Mouse (Mus musculus): ENCODE data around the gene Art3.
"Not testable (repeated sequence)": the region's sequence is repeated elsewhere in the genome, so short reads cannot be mapped to it uniquely, and the experiment has no call there.

Art3 gene

DNA sequence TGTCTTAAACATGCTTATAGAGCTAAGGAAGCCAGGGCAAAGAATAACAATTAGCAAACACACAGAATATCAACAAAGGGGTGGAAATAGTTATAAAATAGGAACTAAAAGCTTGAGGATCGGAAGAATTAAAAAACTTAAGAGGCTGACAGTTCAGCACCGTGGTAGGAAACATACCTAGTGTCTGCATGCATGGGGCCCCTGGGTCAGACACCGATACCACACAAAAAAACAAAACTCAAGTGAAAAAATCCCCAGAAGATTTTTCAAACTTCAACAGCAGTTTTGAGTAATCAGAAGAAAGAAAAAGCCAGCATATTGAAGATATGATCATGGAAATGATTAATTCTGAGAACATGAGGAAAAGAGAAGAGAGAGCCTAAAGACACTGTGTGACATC is 5.1 kb downstream of the Art3 start:
- in situ Hi-C loops (cut with MboI, MseI), result no loop called here

GRCm38 (mm10) chr5:92340606-92341005 is 9.0 kb downstream of the Art3 start:
- in situ Hi-C loops (cut with MboI, MseI), result no loop called here

DNA sequence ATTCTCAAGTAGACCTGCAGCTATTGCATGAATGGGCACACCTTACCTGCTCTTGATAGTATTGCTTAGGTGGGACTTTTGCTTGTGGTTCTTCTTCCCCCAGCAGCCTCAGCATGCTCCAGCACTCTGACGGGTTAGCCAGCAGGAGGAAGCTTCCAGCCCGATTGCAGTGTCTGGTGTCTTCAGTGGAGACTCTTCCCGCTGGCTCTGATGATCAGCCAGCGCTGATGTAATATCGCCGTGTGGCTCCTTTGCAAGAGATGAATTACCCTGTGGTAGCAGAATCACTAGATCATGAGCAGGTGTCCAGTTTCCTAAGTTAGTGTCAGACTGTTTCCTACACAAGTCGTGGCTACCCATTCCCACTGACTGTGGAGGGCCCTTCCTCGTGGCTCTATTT is 13.4 kb downstream of the Art3 start:
- in situ Hi-C loops (cut with MboI, MseI), result no loop called here

- in situ Hi-C loops (cut with MboI, MseI), result no loop called here
Observed at GRCm38 (mm10) chr5:92348794-92349413, 17.3 kb downstream of the Art3 start, which contains the start of gene Cxcl10. Gene Cxcl10 (minus strand): TSS chr5:92348889.

- in situ Hi-C loops (cut with MboI, MseI), result no loop called here
Observed at GRCm38 (mm10) chr5:92349731-92350130, 18.1 kb downstream of the Art3 start.

DNA sequence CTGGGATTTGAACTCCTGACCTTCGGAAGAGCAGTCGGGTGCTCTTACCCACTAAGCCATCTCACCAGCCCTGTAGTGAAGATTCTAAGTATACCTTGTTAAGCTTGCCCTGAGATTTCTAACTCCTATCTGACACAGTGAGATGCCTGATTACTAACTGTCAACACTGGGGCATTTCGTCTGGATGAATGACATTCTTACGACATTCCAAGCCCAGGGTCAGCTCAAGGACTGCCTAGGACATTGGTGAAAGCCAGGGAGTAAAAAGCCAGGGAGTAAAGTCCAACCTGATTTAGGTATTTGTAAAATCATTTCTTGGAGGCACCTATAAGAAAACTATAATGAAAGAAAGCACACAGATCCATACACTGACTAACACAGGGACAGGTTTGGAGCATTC is 21.1 kb downstream of the Art3 start:
- in situ Hi-C loops (cut with MboI, MseI), result not testable (repeated sequence)

GRCm38 (mm10) chr5:92353517-92353916 is 21.9 kb downstream of the Art3 start:
- in situ Hi-C loops (cut with MboI, MseI), result no loop called here

DNA sequence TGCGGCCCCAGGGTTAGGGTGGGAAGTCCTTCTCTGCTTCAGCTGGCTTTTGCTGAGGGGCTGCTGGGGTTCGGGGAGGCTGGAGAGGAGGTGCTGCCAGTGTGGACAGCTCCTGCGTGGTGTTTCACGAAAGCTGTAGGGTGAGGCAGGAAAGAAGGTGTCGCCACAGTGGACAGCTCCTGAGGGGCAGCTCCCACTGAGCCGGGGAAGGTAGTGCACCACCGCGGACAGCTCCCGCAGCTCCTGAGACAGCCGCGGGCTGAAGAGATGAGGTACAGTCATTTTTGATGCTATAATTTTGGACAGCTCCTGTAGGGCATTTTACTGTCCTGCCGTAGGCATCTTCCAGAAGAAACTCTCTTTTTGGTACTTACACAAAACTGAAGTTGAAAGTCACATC is 26.4 kb downstream of the Art3 start:
- in situ Hi-C loops (cut with MboI, MseI), result no loop called here

GRCm38 (mm10) chr5:92358767-92359455 is 27.3 kb downstream of the Art3 start:
- in situ Hi-C loops (cut with MboI, MseI), result no loop called here

- in situ Hi-C loops (cut with MboI, MseI), result no loop called here
Observed at GRCm38 (mm10) chr5:92363179-92363578, 31.6 kb downstream of the Art3 start.

DNA sequence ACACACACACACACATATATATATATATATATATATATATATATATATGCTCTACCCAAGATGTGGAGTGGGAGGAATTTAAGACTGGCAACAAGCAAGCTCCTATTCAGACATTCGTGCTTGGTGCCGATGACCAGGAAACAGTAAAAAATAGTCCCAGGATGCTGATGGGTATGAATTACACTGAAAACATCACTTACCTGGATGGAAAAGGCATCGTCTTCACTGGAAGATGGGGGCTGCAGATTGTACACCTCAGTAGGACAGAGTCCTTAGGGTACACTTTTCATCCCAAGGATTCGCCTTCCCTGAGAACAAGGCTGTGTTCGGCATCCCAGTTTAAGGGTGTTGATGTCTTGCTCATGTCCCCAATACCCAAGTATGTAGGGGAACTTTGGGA is 32.4 kb downstream of the Art3 start:
- in situ Hi-C loops (cut with MboI, MseI), result no loop called here

- in situ Hi-C loops (cut with MboI, MseI), result no loop called here
Observed at GRCm38 (mm10) chr5:92365146-92365705, 33.6 kb downstream of the Art3 start.

GRCm38 (mm10) chr5:92366565-92366964 is 34.9 kb downstream of the Art3 start:
- in situ Hi-C loops (cut with MboI, MseI), result no loop called here

GRCm38 (mm10) chr5:92368392-92368791 is 36.8 kb downstream of the Art3 start:
- in situ Hi-C loops (cut with MboI, MseI), result no loop called here

- in situ Hi-C loops (cut with MboI, MseI), result no loop called here
Observed at GRCm38 (mm10) chr5:92369151-92369994, 37.7 kb downstream of the Art3 start.

DNA sequence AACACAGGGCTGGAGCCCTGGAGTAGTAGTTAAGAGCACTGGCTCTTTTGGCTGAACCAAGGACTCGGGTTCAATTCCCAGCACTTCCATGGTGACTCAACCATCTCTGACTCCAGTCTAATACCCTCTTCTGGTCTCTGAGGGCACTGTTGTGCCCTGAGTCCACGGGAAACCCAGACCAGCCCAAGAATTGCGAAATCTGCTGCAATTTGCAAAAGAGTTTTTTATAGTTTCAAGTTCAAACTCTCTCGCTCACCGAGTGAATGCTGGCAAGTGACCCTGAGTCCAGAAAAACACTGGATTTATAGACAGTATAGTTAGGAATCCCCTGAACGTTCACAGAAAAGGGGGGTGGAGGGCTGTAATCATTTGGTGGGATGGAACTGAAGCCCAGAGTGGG is 38.8 kb downstream of the Art3 start:
- in situ Hi-C loops (cut with MboI, MseI), result no loop called here

DNA sequence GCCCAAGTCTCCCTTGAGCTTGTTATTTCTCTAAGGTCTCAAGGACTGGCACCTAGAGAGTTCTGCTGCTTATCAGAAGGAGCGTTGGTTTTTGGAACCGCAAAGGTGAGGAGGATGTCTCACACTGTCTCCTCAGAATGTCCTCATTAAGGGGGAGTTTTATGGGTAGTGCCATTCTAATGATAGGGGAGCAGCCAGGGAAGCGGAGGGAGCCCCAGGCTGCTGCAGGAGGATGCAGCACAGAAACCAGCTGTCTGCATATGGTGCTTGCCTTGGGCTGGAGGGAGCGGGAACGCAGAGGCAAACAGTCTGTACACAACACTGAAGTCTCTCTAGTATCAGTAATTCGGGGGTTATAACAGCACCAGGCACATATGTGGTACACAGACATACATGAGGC is 39.3 kb downstream of the Art3 start:
- in situ Hi-C loops (cut with MboI, MseI), result no loop called here

GRCm38 (mm10) chr5:92371361-92371976 is 39.8 kb downstream of the Art3 start:
- in situ Hi-C loops (cut with MboI, MseI), result no loop called here

DNA sequence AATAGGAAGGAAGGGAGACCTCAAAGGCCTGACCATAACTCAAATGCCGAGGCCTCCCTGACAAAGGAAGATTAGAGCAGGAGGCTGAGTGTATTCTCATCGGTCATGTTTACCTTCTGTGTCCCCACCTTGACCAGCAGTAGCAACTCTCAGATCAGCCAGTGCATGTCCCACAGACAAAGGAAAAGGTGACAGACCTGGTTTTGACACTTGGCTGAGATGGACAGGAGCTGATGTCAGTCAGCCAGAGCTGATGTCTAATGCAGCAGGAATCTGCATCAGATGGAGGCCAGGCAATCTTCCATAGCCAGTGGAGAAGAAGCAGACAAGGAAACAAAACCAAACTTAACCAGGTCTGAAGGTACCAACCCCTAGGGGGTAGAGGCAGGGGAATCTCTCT is 41.0 kb downstream of the Art3 start:
- in situ Hi-C loops (cut with MboI, MseI), result no loop called here

GRCm38 (mm10) chr5:92374721-92375142 is 43.1 kb downstream of the Art3 start:
- in situ Hi-C loops (cut with MboI, MseI), result no loop called here

DNA sequence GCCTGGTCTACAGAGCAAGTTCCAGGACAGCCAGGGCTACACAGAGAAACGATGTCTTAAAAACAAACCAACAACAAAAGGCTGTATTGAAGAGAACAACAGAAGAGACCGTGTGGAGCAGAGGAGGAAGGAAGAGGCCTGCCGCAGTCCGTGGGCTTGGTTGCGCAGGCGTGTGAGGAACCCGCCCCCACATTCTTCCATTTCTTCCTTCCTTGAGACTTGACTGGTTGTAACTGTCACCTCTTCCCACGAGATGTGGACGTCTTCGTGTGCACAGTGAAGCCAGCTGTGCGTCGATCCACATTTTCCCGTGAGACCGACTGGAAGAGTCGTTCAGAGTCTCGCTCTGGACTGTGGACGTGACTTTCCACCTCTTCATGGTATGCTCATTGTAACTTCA is 43.7 kb downstream of the Art3 start:
- in situ Hi-C loops (cut with MboI, MseI), result no loop called here
